Mouse (Mus musculus) neutrophil, adult 59 days (primary cell): ENCODE measurements around the gene Asl. TPM values are rescaled to one million over a fixed set of nuclear protein-coding genes. Genes with fewer than 3 reads are reported as not detected.

Experiments
- total RNA-seq, 2 experiments: library from RNA; stranded (reverse); gene quantifications; 1 replicate in 1 of 2; 2 replicates in 1 of 2; pipeline ENCODE4 v1.2.4; 2023

Asl gene
- total RNA-seq, result 10 to 100 TPM; 25.7 to 35.5 TPM

GRCm38 (mm10) chr5:130029142-130029897 lies at the start of gene Asl, which contains the start of gene Crcp:
Gene Asl (minus strand): TSS chr5:130029247.
Gene Crcp (plus strand): TSS chr5:130029290.

GRCm38 (mm10) chr5:130073026-130073425 lies 44.0 kb upstream of the Asl start, which contains the start of gene Tpst1:
Gene Tpst1 (plus strand): TSS chr5:130073326.

DNA sequence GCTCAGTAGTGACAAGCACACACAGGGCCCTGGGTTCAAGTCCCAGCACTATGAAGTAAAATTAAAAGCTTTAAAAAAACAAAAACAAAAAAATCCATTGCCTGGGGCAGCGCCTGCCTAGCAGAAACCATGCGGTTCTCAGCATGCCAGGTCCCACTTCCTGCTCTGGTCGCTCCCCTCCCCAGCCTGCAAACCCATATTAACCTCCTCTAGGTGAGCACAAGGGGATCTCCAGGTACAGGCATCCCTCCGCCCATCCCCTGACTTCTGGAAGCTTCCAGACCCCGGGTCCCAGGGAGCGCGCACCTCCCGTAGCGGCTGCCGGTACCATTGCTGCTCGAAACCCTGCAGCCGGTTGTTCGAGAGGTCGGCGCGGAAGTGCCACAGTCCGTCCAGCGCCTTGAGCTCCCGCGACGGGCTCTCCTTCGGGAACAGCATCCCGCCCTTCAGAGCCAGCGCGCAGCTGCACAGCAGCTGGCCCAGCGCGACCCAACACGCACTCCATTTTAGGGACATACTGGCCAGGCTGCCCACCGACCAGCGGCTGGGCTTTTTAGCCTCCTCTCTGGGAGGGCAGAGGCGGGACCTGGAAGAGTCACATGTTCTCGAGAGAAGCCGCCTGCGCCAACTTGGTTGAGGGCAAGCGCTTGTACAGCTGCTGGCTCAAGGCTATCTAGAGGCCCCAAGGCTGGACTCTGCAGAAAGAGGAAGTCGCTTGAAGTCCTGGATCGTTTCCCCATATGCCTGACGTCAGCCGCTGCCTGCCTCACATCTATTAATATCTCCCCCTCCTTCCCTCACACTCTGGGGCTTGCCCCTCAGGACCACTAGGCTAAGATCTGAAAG lies 26.5 kb downstream of the Asl start, which contains the start of gene Gusb:
Gusb (minus strand) TSS at position 749 of the 846 bp plus-strand sequence.

Other genes starting within 250 kb of the Asl start
- gene Psph, start 241.8 kb downstream of the Asl start, total RNA-seq, result 1 to 10 TPM; 6.9 to 7.5 TPM
- gene Sumf2, start 182.3 kb downstream of the Asl start, total RNA-seq, result 1 to 10 TPM; 6.0 to 8.9 TPM
- gene Chchd2, start 141.8 kb downstream of the Asl start, total RNA-seq, result 100 to 1,000 TPM; 132 to 134 TPM
- gene Zbed5, start 133.5 kb downstream of the Asl start, total RNA-seq, result under 1 TPM; 0.18 to 0.56 TPM
- under 1 TPM; 0.24 to 0.62 TPM for gene Phkg1, start 130.7 kb downstream of the Asl start, total RNA-seq
- gene Nupr1l, start 120.7 kb downstream of the Asl start, total RNA-seq, result 1 to 10 TPM in 1 of 2 experiments, under 1 TPM in 1; 0.18 to 3.2 TPM
- 10 to 100 TPM; 16.8 to 18.7 TPM for gene Vkorc1l1, start 87.3 kb downstream of the Asl start, total RNA-seq
- 10 to 100 TPM; 55.2 to 64.1 TPM for gene Gusb, start 26.2 kb downstream of the Asl start, total RNA-seq
- gene Crcp, start within 50 bp of the Asl start, total RNA-seq, result 10 to 100 TPM; 16.5 to 19.8 TPM
- gene Tpst1, start 44.1 kb upstream of the Asl start, total RNA-seq, result 1 to 10 TPM; 2.9 to 3.2 TPM
- 1 to 10 TPM; 3.7 to 6.5 TPM for gene Kctd7, start 115.6 kb upstream of the Asl start, total RNA-seq
- 10 to 100 TPM; 87.7 to 94.4 TPM for gene Rabgef1, start 142.6 kb upstream of the Asl start, total RNA-seq
- 10 to 100 TPM; 45.2 to 46.6 TPM for gene Tmem248, start 187.8 kb upstream of the Asl start, total RNA-seq
- gene Sbds, start 226.3 kb upstream of the Asl start, total RNA-seq, result 10 to 100 TPM; 37.3 to 44.0 TPM
- gene Tyw1, start 226.4 kb upstream of the Asl start, total RNA-seq, result 1 to 10 TPM; 9.5 to 9.7 TPM